Mouse (Mus musculus) brown adipose tissue, adult 24 weeks (tissue): ENCODE results near the gene Btbd2. TPM values are rescaled to one million over a fixed set of nuclear protein-coding genes. Genes with fewer than 3 reads are reported as not detected.

Source experiments
- H3K27ac ChIP-seq: fragments of 200-500 bp; replicated peaks from 2 replicates; pipeline ENCODE4 v1.5.1; 2012; ENCODE audit warnings: low read depth, mild to moderate bottlenecking, low read length
- H3K4me1 ChIP-seq: fragments of 200-500 bp; 2 replicates; pipeline ENCODE4 v1.6.1; 2012; ENCODE audit warnings: low read length, mixed read lengths; ENCODE audit not compliant: control insufficient read depth, insufficient read depth, insufficient read length
- H3K4me3 ChIP-seq: fragments of 200-500 bp; 2 replicates; pipeline ENCODE4 v1.5.1; 2012; ENCODE audit warnings: low read depth, mild to moderate bottlenecking, low read length, moderate library complexity; ENCODE audit not compliant: insufficient read depth
- polyA plus RNA-seq: library from polyadenylated mRNA; stranded (reverse); fragments of >200 nt; gene quantifications from 2 replicates; pipeline ENCODE4 v1.2.4, GENCODE M21; 2012; ENCODE audit not compliant: missing spikeins, insufficient read depth, insufficient read length

Btbd2 gene
- polyA plus RNA-seq, 1 experiment, result 20.6 TPM

DNA sequence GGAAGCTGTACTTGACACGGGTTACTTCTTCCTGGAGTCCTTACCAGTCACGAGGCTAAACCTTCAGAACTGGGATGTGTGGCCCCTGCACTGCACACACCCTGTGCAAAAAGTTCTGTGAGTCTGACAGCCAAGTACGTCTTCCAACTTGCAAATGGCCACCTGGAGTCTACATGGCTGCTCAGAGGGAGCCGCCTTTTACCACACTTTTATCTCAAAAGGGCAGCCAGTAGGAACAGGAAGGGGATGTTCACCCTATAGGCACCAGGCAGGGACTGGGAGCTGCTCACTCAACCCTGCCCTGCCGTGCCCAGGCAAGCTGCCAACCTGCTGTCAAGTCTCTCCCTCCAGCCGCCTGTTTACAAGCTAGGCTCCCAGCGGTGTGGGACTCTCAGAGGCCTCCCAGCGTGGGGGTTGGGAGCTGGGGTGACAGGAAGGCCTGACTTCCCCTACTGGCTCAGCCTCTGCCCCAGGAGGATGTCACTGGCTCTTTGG is 21.1 kb upstream of the Btbd2 start, which contains the start of gene Mknk2:
Gene Mknk2, minus strand, starts transcription at position 171 of the 495 bp plus-strand sequence.
- peaks cover 20% of the 10 kb centered on the region for H3K4me1 ChIP-seq
- peak within 1 kb of the TSS; percentile 68 for H3K4me3 ChIP-seq
- H3K27ac ChIP-seq, result peak within 1 kb of the TSS; percentile 100

DNA sequence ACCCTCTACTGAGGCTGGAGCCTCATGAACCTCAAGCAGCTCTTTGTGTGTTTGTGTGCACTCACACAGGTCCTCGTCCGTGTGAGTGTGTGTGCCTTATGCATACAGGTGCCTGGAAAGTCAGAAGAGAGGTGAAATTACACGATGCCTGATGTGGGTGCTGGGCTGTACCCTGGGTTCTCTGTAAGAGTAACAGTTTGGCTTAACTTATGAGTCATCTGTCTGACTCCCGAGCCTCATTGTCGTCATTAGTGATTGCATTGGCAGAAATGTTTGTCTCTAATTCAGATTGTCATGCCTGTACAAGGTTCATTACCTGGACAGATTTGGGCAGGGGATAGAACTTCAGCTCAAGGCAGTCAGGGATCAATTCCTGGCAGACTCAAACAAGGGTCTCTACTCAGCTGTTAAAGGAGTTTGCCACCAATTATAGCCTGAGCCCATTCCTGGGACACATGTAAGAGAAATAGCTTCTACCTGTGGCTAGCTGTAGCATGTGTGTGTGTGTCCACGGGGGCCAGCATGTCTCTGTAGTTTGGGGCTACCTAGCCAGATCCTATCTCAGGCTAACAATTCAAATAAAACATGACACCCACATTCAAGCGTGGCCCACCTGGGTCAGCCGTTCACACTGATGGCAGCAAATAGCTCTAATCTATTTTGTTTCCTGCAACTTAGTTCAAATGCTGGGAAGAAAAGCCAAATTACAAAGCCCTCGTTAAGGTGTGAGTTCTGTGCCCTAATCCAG is 20.4 kb upstream of the Btbd2 start:
- peak overlapping the region; percentile 100 for H3K27ac ChIP-seq
- peak overlapping the region; percentile 68 for H3K4me3 ChIP-seq
- H3K4me1 ChIP-seq, result peaks cover 22% of the 10 kb centered on the region

DNA sequence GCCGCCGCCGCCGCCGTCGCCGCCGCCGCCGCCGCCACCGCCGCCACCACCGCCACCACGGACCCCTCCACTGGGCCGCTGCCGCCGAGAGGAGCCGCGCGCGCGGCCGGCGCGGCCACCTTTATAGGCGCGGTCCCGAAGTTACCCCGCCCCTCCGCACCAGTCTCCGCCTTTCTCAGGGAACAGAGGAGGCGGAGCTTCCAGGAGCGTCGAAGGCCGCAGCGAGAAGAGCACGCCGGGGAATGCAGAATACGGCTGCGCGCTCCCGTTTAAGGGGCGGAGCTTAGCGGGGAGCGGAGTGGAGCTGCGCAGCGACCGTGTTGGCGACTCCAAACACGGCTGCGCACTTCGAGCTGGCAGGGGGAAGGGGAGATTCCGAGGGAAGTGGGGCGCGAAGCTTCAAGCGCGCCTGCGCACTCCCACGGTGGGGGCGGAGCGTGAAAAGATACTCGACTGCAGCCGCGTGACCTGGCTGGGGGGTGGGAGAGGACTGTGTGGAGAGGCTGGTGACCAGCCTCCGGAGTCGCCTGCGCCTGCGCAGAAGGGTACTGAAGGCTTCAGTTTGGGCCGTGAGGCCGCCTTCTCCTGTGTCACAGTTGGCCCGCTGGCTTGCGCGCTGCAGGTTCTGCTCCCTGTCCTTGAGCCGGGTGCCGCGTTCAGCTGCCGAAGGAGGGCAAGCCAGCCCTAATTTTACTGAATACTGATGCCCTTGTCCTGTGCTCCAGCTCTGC is 19.5 kb upstream of the Btbd2 start:
- H3K4me1 ChIP-seq, result peaks cover 31% of the 10 kb centered on the region
- peak overlapping the region; percentile 100 for H3K27ac ChIP-seq

DNA sequence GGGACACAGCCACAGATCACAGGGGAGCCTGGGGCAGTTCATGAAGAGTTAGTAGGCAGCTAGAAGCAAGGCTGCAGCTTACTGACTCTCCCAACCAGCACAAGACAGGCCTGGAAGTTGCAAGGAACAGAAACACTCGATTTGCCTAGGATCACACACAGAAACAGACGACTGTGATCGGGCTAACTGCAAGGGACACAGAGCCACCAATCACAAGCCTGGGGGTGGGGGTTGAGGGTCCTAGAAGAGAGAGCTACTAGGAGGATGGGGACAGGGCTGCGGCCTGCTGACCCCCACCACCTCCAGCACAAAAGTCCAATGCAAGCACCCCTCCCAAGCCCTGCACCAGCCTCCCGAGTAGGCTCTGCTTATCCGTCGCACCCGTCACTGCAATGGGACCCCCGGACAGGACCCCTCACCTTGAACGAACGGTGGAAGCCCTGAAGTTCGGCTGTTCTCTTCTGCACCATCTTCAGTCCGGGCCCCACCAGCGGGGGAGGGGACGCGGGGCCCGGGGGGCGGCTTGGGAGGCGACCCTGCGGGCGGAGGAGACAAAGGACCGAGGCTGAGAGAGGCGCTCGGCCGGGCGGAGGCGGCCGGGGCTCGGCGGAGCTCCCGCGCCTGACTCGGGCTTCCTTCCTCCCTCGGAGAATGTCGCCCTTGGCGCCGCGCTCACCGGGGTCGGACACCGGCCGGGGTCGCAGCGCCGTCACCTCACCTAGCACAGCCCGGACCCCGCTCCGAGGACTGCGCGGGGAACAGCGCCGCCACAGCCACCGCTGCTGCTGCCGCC is 18.7 kb upstream of the Btbd2 start:
- H3K4me1 ChIP-seq, result peaks cover 32% of the 10 kb centered on the region
- H3K27ac ChIP-seq, result peak overlapping the region; percentile 90
- H3K4me3 ChIP-seq, result peak overlapping the region; percentile 78

More for the DNA sequence above, 19.5 kb upstream of the Btbd2 start:
- H3K4me3 ChIP-seq, result peak overlapping the region; percentile 78

DNA sequence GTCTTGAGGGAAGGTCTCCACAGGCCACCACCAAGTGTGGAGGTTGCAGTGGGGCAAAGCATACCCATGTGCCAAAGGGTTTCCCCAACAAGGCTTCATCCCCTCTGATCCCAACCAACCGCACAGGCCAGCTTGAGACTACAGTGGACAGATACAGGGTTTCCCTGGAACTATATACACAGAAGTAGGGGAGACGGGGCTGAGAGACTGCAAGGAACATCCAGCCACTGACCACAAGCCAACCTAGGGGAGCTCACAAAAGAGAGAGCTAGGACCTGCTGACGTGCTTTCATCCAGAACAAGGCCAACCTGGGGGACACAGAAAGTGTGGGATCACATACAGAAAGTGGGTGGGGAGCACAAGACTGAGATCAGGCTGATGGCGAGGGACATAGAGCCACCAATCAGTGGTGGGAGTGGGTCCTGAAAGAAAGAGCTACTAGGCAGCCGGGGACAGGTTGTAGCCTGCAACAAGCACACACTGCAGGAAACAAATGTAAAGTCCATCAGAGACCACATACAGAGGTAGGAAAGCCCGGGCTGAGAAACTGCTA is 18.1 kb upstream of the Btbd2 start:
- peaks cover 28% of the 10 kb centered on the region for H3K4me1 ChIP-seq
- H3K4me3 ChIP-seq, result peak overlapping the region; percentile 78
- peak overlapping the region; percentile 90 for H3K27ac ChIP-seq

DNA sequence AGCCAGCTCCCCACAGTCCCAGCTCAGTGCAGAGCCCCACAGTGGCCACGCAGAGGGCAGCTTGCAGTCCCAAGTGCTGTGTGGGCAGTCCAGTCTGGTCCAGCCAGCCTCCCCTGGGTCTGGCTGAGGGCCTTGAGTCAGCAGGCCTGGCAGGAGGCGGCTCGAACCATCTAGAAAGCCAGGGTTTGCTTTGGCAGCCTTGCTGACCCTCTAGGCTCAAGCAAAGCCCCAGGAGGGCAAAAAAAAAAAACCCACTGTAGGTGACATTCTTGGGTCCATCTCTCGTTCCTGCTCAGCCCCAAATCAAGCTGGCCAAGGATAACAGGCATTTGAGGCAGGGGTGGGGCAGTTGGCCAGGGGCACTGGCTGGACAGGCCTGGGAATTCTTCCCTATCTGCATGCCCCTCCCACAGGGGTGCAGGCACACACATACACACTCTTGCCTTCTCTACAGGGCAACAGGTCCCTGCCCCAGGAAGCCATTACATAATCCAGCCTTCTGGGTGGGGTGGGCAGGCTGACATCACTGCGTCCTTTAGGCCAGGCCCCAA is 17.4 kb upstream of the Btbd2 start:
- H3K4me1 ChIP-seq, result peaks cover 30% of the 10 kb centered on the region
- H3K27ac ChIP-seq, result peak overlapping the region; percentile 90
- peak overlapping the region; percentile 78 for H3K4me3 ChIP-seq

DNA sequence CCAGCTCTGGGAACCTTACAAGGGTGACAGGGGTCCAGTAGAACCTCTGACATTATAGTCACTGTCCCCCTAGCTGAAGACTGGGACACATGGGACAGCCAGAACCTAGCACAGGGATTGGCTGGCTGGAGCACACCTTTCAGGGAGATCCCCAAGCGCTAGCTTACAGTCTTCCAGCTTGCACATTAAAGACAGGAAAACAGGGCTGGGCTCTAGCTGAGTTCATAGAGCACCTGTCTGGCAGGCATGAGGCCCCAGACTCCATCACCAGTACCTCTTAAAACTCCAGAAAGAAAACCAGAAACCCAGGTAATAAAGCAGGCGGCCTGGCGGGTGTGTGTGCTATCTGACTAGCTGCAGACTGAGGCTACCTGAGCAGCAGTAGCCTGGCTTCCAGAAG is 16.8 kb upstream of the Btbd2 start:
- Histone ChIP-seq H3K4me1 (peaks cover 30% of the 10 kb centered on the region), H3K27ac (peak overlapping the region; percentile 90), H3K4me3 (peak overlapping the region; percentile 78)

DNA sequence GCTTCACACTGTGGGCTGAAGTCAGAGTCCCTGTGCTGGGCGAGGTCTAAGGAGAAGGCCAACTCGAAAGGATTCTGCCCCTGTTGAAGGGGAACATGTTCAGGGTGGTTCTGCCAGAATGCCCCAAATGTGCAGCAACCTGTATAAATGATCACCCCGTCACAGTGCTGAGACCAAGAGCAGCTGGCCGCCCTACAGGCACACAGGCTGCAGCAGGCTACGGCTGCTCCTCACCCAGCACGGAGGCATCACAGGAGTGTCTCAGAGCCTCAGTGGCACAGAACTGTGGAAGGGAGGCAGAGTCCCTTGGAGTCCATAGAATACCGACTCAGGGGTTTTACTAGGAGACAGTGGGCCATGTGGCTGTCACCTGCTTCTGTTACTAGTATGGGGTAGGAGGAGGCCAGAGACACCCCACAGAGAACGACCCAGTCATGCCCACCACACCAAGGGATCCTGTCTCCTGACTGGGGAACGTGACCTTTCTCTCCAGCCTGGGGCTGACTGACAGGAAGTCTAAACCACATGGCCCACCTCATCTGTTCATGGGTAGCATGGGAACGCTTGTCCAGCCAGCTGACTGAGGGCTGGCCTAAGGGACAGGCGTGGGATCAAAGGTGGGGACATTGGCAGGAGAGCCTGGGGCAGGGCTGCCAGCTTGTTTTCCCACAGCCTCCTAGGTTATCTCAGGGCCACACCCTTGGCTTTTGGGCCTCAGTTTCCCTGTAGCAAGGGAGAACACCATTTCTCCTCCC is 15.2 kb upstream of the Btbd2 start:
- peaks cover 34% of the 10 kb centered on the region for H3K4me1 ChIP-seq
- H3K4me3 ChIP-seq, result peak overlapping the region; percentile 78
- H3K27ac ChIP-seq, result peak overlapping the region; percentile 90

DNA sequence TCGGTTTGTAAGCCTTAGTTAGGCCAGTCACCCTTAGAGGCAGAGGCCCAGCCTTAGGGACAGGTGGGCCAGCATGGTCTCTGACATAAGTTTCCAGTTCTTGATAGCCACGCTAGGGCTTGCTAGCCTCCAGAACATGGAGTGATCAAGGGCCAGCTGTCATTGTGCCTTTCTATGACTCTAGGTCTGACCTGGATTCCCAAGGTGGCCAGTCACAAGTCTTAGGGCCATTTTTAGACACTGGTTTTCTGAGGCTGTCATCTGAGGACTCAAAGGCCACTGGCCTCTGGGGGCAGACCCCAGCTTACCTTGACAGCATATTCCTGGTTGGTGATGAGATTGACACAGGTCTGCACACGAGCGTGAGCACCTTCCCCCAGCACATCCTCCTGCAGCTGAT is 14.4 kb upstream of the Btbd2 start:
- peaks cover 39% of the 10 kb centered on the region for H3K4me1 ChIP-seq
- 0 out of 2 replicates have a peak overlapping the region, but pooled peaks have one; percentile 78 for H3K4me3 ChIP-seq
- H3K27ac ChIP-seq, result peak overlapping the region; percentile 32

DNA sequence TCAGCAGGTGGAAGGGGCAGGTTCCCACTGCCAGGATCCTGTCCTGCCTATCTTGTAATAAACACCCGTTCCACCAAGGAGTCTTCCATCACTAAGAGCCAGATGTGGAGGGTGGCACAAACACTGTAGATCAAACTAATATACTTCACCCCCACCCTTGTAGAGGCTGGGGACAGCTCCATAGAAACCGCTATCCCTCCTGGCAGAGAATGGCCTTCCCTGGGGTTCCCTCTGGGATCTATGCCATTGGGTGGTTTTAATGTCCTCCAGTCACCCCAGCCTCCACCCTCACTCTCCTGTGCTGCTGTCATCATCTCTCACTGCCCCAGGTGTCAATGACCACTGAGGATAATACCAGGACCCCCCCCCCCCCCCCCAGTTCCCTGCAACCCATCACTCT is 13.7 kb upstream of the Btbd2 start:
- H3K27ac ChIP-seq, result peak overlapping the region; percentile 55
- peak overlapping the region; percentile 12; the same call in 1 of the 2 replicates for H3K4me3 ChIP-seq
- H3K4me1 ChIP-seq, result peaks cover 45% of the 10 kb centered on the region

DNA sequence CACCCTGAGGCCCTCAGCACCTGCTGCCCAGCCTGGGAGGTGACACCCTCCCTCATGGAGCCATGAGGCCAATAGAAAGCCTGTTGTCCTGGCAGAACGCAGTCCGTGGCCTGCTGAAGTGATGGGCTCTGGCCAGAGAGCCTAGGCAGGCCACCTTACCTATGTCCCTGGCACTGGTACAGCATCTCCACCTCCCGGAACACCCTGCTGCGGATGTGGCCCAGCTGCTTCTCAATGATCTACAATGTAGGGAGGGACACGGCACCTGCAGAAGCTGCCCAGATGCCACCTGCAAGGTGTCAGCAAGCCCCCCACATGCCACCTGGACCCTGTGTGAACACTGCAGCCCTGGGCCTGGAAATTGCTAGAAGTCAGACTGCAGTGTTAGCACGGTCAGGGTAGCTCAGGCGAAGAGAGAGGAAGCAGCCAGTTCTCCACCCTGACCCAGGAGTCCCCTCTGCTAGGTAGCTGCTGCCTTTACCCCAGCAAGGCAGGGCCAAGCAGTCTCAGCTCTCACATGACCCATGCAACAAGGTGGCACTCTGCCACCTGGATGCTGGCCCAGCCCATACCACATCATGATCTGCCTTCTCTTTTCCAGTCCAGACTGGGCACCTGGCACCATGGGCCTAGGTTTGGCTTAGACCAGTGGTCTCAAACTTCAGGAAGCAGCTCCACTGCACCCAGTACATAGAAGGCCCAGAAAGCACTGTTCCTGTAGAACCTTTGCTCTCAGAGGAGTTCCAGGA is 13.0 kb upstream of the Btbd2 start:
- peaks cover 49% of the 10 kb centered on the region for H3K4me1 ChIP-seq
- peak overlapping the region; percentile 12 for H3K4me3 ChIP-seq
- peak overlapping the region; percentile 66 for H3K27ac ChIP-seq

DNA sequence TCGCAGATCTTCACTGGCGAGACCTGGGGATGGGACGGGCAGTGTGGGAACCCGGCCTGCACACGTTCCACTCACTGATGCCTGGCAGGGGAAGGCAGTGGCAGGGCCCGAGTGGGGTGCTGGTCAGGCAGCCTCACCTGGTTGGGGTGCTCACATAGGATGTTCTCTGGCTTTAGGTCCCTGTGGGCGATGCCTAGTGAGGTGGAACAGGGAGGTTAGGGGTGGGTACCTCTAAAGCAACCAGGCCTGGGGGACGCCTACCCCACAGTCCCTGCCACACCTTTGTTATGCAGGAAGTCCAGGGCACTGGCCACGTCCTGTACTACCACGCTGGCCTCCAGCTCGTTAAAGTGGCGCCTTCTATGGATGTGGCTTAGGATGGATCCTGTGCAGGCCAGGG is 12.1 kb upstream of the Btbd2 start:
- Histone ChIP-seq H3K27ac (peak overlapping the region; percentile 66; the same call in 1 of the 2 replicates), H3K4me1 (peaks cover 49% of the 10 kb centered on the region), H3K4me3 (no peak overlapping the region)

DNA sequence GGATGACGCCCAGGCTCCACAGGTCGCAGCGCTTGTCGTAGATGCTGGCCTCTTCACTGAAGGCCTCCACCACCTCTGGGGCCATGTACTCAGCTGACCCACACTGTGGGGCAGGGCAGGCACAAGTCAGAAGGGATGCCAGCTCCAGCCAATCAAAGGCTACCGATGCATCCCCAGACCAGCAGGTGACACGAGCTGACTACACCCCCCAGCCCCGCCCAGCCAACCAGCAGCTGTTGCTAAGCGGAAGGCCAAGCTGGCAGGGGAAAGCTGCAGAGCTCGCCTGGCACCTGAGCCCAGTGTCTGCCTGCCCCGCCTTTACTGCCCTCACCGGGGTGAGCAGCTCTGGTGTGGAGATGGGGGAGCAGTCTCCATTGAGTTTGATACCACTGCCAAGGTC is 11.7 kb upstream of the Btbd2 start:
- Histone ChIP-seq H3K4me3 (no peak overlapping the region), H3K27ac (no peak overlapping the region; the same call in 1 of the 2 replicates), H3K4me1 (peaks cover 49% of the 10 kb centered on the region)
